Mouse (Mus musculus): ENCODE data around the gene Ddx51.

The Ddx51 gene

DNA sequence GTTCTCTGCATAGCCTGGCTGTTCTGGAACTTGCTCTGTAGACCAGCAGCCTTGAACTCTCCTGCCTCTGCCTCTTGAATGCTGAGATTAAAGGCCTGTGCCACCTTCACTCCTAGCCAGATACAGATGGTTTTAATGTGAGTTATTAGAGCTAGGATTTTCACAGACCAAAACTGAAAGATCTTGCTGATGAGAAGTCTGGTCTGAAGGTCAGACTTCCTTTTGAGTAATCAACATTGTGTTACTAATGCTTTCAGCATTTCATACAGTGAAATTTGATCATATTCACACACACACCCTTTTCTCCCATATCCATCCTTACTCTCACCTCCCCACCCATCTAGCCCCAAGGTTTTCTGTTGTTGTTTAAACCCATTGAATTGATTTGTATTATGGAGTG lies 6.4 kb downstream of the Ddx51 start:
- CTCF ChIA-PET, result no interaction called here

DNA sequence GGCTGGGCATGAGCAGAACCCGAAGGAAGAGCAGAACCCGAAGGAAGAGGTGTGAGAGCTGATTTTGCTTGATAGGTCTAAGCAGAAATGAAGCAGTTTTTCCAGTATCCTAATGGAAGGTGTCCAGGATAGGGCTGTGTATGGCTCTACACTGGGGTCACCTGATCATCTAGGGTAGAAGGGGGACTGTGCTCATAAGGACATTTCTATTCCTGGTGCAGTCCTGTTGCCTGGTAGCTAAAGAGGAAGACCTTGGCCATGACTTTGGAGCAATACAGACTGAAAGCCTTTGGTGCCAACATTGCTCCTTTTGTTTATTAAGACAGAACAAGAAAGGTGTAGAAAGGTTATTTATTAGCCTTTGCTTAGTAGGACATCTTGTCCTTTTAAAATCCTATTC lies 10.8 kb downstream of the Ddx51 start:
- CTCF ChIA-PET, result no interaction called here

DNA sequence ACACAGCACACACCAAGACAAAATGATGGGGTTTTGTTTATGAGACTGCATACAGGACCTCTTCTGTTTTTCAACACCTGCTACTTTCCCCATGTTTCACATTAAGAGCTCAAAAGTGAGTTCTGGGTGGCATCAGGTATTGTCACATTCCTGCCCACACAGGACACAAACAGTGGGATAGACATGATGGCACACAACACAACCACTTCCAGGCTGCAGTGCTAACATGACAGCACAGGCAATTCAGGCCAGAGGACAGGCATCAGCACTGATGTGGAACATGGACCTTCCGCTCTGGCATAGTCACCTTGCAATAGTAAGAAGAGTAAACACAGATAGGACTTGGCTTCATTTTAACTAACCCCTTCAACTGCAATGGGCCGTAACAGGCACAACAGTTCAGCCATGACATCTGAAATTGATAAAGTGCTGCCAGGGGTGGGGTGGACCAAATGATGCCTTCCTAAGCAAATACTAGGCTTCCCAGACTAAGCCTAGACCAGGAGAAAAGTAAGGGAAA lies 11.6 kb downstream of the Ddx51 start:
- CTCF ChIA-PET, result no interaction called here

DNA sequence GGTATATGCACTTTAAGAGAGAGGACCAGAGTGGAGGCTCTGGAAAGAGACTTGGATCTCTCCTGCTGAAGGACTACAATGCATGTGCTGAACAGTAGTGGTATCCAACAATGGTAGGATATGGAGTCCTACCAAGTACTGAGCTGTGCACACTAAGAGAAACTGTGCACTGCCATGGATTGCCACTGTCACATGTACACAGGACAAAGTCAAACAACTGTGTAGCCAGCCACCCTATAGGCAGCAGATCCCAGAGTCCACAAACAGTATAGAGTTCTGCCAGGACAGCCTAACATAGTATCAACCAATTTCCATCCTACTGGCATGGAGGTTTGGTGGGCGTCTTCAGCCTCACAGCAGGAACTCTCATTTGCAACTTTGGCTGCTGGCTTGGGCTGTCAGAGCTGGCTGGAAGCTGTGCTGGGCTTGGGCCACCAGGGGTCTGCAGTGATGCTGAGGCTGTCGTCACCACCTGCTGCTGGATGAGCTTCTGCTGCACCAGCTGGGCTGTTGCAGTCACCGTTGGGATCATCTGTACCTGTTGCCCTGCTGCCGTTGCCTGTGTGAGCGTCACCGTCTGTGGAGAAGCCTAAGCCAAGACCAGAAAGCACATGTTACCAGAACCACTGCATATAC lies 12.4 kb downstream of the Ddx51 start:
- CTCF ChIA-PET, result no interaction called here

DNA sequence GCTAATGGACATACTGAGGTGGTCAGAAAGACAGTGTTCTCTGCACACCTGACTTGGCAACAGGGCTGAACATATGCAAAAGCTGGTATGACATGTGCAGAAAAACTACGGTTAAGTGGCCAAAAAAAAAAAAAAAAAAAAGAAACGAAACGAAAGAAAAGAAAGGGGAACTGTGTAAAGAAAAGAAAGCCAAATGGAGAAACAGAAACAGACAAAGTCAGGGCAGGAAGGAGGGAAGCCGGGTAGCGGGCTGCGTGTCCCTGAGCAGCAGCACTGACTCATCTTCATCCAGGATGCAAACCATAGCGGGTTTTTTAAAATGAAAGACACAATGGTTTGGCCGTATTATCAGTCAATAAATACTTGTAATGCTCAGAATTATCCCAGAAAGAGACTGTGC lies 28.8 kb downstream of the Ddx51 start:
- CTCF ChIA-PET, result no interaction called here

DNA sequence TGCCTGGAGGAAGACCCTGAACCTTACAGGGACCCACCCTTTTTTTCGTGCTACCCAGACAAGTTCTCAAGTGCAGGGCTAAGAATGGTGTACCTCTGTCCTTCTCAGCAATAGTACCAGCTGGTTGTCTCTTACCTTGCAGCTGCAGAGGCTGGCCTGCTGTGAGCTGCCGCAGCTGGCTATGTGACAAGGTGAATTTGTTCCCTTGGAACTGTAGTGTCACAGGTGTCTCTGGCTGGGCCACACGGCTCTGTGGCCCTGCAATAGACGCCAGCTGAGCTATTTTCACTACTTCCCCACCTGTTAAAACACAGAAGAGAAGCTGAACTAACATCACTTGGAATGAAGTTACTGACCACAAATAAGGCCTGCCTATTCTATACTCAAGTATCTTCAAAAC lies 45.4 kb downstream of the Ddx51 start:
- CTCF ChIA-PET, result no interaction called here

DNA sequence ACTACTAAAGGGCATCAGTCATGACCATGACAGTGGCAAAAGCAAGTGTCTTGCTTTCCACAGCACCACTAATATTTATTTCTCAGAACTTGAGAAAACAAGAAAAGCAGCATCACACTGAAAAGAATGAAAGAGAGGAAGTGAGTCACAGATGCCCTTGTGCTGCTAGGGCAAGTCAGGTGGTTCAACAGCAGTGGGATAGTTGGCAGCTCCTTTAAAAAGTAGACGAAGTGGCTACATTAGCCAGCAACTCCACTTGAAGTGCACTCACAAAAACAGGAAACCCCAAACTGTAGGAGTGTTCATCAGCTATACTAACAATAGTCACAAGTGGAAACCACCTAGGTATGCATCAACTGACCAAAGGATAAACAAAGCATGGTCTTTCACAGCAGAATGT lies 50.8 kb downstream of the Ddx51 start:
- CTCF ChIA-PET, result no interaction called here

DNA sequence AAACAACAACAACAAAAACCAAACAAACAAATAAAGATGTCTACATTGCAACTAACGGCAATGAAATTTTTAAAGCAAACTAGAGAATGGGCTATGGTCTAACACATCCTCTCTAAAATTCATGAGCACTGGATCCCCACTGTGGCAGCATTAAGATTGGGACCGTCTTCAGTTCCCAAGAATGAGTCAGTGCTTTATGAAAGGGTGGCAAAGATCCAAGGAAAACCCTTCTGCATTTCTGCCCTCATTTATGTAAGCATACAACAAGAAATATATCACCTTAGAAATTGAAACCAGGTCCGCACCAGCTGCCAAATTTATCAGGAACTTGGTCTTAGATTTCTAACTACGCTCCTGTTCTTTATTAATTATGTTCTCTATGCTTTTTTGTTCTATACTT lies 56.0 kb downstream of the Ddx51 start:
- CTCF ChIA-PET, result no interaction called here

Measured in spleen, embryonic (tissue).